Mouse (Mus musculus) embryonic facial prominence, embryonic 13.5 days (tissue): ENCODE results near the gene Patl1. TPM values are rescaled to one million over a fixed set of nuclear protein-coding genes. Genes with fewer than 3 reads are reported as not detected.
"Not testable (repeated sequence)": the region's sequence is repeated elsewhere in the genome, so short reads cannot be mapped to it uniquely, and the experiment has no call there.

ENCODE experiments used
- ATAC-seq: fragments of 200-750 bp; cut with Nextera tagmentation; 2 replicates; pipeline ENCODE4 v1.8.0; 2017; ENCODE audit warnings: low read depth; ENCODE audit not compliant: insufficient number of reproducible peaks, insufficient read depth, low FRiP score, low TSS enrichment
- H3K27ac ChIP-seq: fragments of 300-500 bp; sonication (generic); 2 replicates; pipeline ENCODE4 v1.5.1; 2015; ENCODE audit warnings: moderate library complexity, mild to moderate bottlenecking, inconsistent platforms
- H3K27me3 ChIP-seq: fragments of 300-500 bp; sonication (generic); 2 replicates; pipeline ENCODE4 v1.6.1; 2015; ENCODE audit warnings: mild to moderate bottlenecking, inconsistent platforms
- H3K36me3 ChIP-seq: fragments of 300-500 bp; sonication (generic); 2 replicates; pipeline ENCODE4 v1.6.1; 2015; ENCODE audit warnings: mild to moderate bottlenecking, inconsistent platforms
- H3K4me1 ChIP-seq: fragments of 300-500 bp; sonication (generic); 2 replicates; pipeline ENCODE4 v1.6.1; 2015; ENCODE audit warnings: inconsistent platforms
- H3K4me2 ChIP-seq: fragments of 300-500 bp; sonication (generic); 2 replicates; pipeline ENCODE4 v1.6.1; 2015; ENCODE audit warnings: moderate library complexity, mild to moderate bottlenecking, inconsistent platforms
- H3K4me3 ChIP-seq: fragments of 300-500 bp; sonication (generic); 2 replicates; pipeline ENCODE4 v1.5.1; 2015; ENCODE audit warnings: mild to moderate bottlenecking, inconsistent platforms
- H3K9ac ChIP-seq: fragments of 300-500 bp; sonication (generic); 2 replicates; pipeline ENCODE4 v1.6.1; 2015; ENCODE audit warnings: mild to moderate bottlenecking, inconsistent platforms
- H3K9me3 ChIP-seq: fragments of 300-500 bp; sonication (generic); 2 replicates; pipeline ENCODE4 v1.6.1; 2016; ENCODE audit warnings: inconsistent platforms
- WGBS: fragments of 180-500 bp; shearing (Covaris S2); methylation state at CpG from one replicate; pipeline ENCODE4 v1.1.7; 2015; ENCODE audit warnings: mixed read lengths; 5-methylcytosine and 5-hydroxymethylcytosine counted together
- polyA plus RNA-seq: library from polyadenylated mRNA; unstranded; fragments of >200 nt; fragmentation: Nextera tagmentation; extraction: Ambion mirVana; gene quantifications from 2 replicates; pipeline ENCODE4 v1.2.1, GENCODE M21; 2015

Patl1 gene
- polyA plus RNA-seq, 1 experiment from 2014 or later, result 18.9 TPM

GRCm38 (mm10) chr19:11969155-11970050, 57.2 kb downstream of the Patl1 start:
- no peak overlapping the region for H3K4me3 ChIP-seq
- H3K9ac ChIP-seq, result 0 out of 2 replicates have a peak overlapping the region, but pooled peaks have one; percentile 2
- H3K4me2 ChIP-seq, result no peak overlapping the region
- no peak for ATAC-seq
- peaks cover 45% of the 10 kb centered on the region for H3K36me3 ChIP-seq
- no peaks in the 10 kb centered on the region for H3K27me3 ChIP-seq
- WGBS, result 84% methylated on average over 9 of the region's 9 CpGs
- H3K9me3 ChIP-seq, result no peaks in the 10 kb centered on the region
- H3K27ac ChIP-seq, result no peak overlapping the region
- H3K4me1 ChIP-seq, result peaks cover 14% of the 10 kb centered on the region

DNA sequence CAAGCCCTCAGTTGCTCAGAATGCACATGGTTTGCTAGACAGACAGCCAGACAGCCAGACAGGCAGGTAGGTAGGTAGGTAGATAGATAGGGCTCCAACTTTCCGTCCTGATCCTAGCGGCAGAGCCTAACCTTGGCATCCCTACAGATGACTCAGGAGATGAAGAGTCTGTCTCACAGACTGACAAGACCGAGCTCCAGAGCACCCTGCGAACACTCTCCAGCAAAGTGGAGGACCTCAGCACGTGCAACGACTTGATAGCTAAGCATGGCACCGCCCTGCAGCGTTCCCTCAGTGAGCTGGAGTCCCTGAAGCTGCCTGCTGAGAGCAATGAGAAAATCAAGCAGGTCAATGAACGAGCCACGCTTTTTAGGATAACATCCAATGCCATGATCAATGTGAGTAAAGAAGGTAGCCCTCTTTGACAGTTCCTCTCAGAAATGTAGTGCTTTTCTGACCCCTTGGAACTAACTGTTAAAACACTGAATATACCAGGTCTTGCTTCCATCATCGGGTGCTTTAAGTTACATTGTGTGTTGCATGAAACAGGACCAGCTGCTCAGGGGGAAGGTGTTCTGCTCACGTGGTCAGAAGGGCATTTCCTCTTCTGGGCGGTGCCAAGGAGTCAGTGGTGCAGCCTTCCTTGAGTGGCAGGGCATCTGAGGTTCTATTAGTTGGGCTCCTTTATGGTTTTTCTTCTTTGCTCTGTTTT, 61.5 kb downstream of the Patl1 start:
- Histone ChIP-seq H3K27ac (peak overlapping the region; percentile 19; the same call in 1 of the 2 replicates), H3K9ac (no peak overlapping the region), H3K4me3 (no peak overlapping the region), H3K36me3 (peaks cover 81% of the 10 kb centered on the region), H3K4me1 (no peaks in the 10 kb centered on the region; the same call in 1 of the 2 replicates), H3K4me2 (no peak overlapping the region), H3K27me3 (no peaks in the 10 kb centered on the region), H3K9me3 (no peaks in the 10 kb centered on the region)
- ATAC-seq, result no peak
- 88% methylated on average over 13 of the region's 13 CpGs for WGBS

- Histone ChIP-seq H3K4me3 (no peak overlapping the region), H3K9ac (no peak overlapping the region), H3K4me1 (no peaks in the 10 kb centered on the region; the same call in 1 of the 2 replicates), H3K4me2 (no peak overlapping the region), H3K36me3 (peaks cover 86% of the 10 kb centered on the region), H3K27ac (no peak overlapping the region), H3K27me3 (no peaks in the 10 kb centered on the region), H3K9me3 (no peaks in the 10 kb centered on the region)
- peak; percentile 59; the same call in 1 of the 2 replicates for ATAC-seq
- 78% methylated on average over 2 of the region's 2 CpGs for WGBS
Measured at GRCm38 (mm10) chr19:11974223-11974540, 62.0 kb downstream of the Patl1 start.

DNA sequence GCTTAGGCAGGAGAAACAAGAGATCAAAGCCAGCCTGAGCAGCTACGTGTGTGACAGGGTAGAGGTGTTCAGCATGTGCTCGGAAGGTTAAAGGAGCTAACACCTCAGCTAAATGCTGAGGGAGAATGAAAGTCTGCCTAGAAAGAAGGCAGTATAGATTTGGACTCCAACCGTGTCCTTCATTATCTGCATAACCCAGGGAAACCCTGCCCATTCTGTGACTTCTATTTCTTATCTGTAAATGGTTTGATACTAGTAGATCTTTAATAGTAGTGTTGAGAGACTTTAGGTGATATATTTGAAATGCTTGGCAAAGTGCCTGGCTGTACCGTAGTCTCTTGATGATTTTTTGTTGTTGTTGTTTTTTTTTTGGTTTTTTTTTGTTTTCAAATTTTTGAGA, 63.5 kb downstream of the Patl1 start:
- H3K4me1 ChIP-seq, result no peaks in the 10 kb centered on the region
- 81% methylated on average over 4 of the region's 4 CpGs for WGBS
- ATAC-seq, result no peak
- no peaks in the 10 kb centered on the region for H3K27me3 ChIP-seq
- no peak overlapping the region for H3K27ac ChIP-seq
- H3K9me3 ChIP-seq, result no peaks in the 10 kb centered on the region
- peaks cover 94% of the 10 kb centered on the region for H3K36me3 ChIP-seq
- H3K4me2 ChIP-seq, result no peak overlapping the region
- H3K9ac ChIP-seq, result no peak overlapping the region
- no peak overlapping the region for H3K4me3 ChIP-seq

DNA sequence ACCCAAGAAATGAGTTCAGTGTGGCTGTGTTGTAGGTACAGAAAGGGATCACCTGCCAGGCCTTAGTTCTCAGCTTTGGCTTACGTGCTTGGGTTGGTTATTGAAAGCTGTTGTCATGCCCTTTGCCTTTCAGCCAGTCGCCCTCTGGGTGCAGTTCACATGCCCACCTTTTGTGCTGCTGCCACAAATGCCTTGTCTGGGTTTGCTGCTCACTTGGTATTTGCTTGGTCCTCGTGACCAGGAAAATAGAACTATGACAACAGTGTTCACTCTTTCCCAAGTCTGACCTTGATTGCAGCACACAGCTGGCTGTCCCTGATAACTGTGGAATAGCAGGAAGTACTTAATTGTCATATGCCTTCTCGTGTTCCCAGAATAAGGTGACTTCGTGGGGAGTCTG, 65.2 kb downstream of the Patl1 start:
- H3K27ac ChIP-seq, result no peak overlapping the region
- WGBS, result 85% methylated on average over 5 of the region's 5 CpGs
- H3K4me1 ChIP-seq, result no peaks in the 10 kb centered on the region
- no peak overlapping the region for H3K4me2 ChIP-seq
- ATAC-seq, result no peak
- peaks cover 94% of the 10 kb centered on the region for H3K36me3 ChIP-seq
- H3K9me3 ChIP-seq, result no peaks in the 10 kb centered on the region
- H3K4me3 ChIP-seq, result no peak overlapping the region
- H3K9ac ChIP-seq, result no peak overlapping the region
- H3K27me3 ChIP-seq, result no peaks in the 10 kb centered on the region

- 89% methylated on average over 4 of the region's 4 CpGs for WGBS
Measured at GRCm38 (mm10) chr19:11980471-11980870, 68.3 kb downstream of the Patl1 start.

GRCm38 (mm10) chr19:11984614-11985013, 72.4 kb downstream of the Patl1 start:
- not testable (repeated sequence) for H3K4me1 ChIP-seq, H3K27me3 ChIP-seq, H3K9ac ChIP-seq, H3K4me2 ChIP-seq, ATAC-seq, H3K27ac ChIP-seq, H3K9me3 ChIP-seq, H3K4me3 ChIP-seq
- 79% methylated on average over 5 of the region's 5 CpGs for WGBS
- peaks cover 84% of the 10 kb centered on the region for H3K36me3 ChIP-seq

More at GRCm38 (mm10) chr19:11980471-11980870, 68.3 kb downstream of the Patl1 start:
- no peak overlapping the region for H3K9ac ChIP-seq
- H3K4me1 ChIP-seq, result no peaks in the 10 kb centered on the region
- H3K4me3 ChIP-seq, result no peak overlapping the region
- no peak for ATAC-seq
- H3K27me3 ChIP-seq, result no peaks in the 10 kb centered on the region
- H3K9me3 ChIP-seq, result no peaks in the 10 kb centered on the region
- H3K4me2 ChIP-seq, result no peak overlapping the region
- H3K36me3 ChIP-seq, result peaks cover 90% of the 10 kb centered on the region
- H3K27ac ChIP-seq, result no peak overlapping the region

DNA sequence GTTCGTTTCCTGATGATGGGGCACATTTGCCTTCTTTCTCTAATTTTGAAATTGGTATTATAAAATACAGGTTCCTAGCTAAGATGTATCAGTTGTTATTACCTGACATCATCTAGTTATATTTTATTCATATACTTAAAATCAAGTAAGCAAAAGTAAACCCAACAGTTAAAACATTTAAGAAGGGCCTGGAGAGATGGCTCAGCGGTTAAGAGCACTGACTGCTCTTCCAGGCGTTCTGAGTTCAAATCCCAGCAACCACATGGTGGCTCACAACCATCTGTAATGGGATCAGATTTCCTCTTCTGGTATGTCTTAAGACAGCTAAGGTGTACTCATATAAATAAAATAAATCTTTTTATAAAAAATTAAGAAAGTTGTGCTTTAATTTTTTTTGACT, 75.6 kb downstream of the Patl1 start:
- Histone ChIP-seq H3K27ac (no peak overlapping the region), H3K4me3 (no peak overlapping the region), H3K4me2 (no peak overlapping the region), H3K36me3 (peaks cover 83% of the 10 kb centered on the region), H3K27me3 (no peaks in the 10 kb centered on the region), H3K4me1 (no peaks in the 10 kb centered on the region), H3K9ac (no peak overlapping the region), H3K9me3 (no peaks in the 10 kb centered on the region)
- ATAC-seq, result no peak
- WGBS, result 84% methylated on average over 3 of the region's 3 CpGs

DNA sequence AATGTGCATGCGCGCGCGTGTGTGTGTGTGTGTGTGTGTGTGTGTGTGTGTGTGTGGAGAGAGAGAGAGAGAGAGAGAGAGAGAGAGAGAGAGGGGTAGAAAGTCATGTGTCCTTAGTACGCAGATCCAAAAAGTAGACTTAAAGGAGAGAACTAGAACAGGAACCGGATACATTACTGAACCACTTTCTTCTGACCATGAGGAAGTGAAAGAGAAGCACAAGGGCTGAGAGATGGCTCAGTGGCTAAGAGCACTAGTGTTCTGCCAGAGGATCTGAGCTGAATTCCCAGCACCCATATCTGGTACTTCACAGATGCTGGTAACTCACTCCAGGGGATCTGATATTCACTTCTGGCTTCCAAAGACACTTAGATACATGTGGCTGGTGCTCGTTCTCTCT, 77.1 kb downstream of the Patl1 start:
- 93% methylated on average over 7 of the region's 7 CpGs for WGBS
- Histone ChIP-seq H3K9me3 (no peaks in the 10 kb centered on the region), H3K4me3 (no peak overlapping the region), H3K4me2 (no peak overlapping the region), H3K9ac (no peak overlapping the region), H3K27ac (no peak overlapping the region), H3K36me3 (peaks cover 80% of the 10 kb centered on the region), H3K4me1 (no peaks in the 10 kb centered on the region), H3K27me3 (no peaks in the 10 kb centered on the region)
- no peak for ATAC-seq

- H3K9me3 ChIP-seq, result no peaks in the 10 kb centered on the region
- no peak overlapping the region for H3K4me2 ChIP-seq
- no peaks in the 10 kb centered on the region for H3K27me3 ChIP-seq
- 92% methylated on average over 9 of the region's 9 CpGs for WGBS
- H3K4me1 ChIP-seq, result no peaks in the 10 kb centered on the region
- H3K27ac ChIP-seq, result no peak overlapping the region
- H3K9ac ChIP-seq, result no peak overlapping the region
- H3K4me3 ChIP-seq, result no peak overlapping the region
- ATAC-seq, result no peak
- H3K36me3 ChIP-seq, result peaks cover 77% of the 10 kb centered on the region
Measured at GRCm38 (mm10) chr19:11992034-11992433, 79.8 kb downstream of the Patl1 start.

DNA sequence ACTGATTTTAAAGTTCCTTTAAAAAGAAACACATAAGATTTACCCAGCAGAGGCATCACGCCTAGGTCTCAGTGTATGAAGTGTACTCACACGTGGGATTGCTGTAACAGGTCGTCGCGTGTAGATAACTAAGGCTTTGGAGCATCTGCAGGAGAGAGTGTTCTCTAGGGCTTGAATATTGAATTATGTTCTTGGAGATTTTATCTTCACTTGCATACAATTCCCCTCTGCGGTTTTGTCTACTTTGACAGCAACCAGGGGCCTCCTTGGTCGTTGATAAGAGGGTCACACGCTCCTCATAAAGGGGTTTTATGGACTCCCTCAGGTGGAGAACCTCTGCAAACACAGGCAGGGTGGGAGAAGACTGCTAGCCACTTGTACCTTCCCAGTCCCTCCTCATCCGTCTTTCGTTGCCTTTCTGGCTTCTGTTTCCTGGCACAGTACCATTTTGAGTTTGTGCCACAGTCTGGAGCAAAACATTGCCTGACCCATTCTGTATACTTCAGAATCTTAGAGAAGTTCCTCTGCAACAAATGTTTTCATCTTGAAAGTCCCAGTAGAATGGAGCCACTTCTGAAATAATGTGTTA, 80.3 kb downstream of the Patl1 start:
- Histone ChIP-seq H3K36me3 (peaks cover 73% of the 10 kb centered on the region), H3K4me2 (no peak overlapping the region), H3K4me1 (no peaks in the 10 kb centered on the region), H3K27me3 (no peaks in the 10 kb centered on the region), H3K9ac (no peak overlapping the region), H3K27ac (no peak overlapping the region), H3K9me3 (no peaks in the 10 kb centered on the region), H3K4me3 (no peak overlapping the region)
- 92% methylated on average over 10 of the region's 10 CpGs for WGBS
- ATAC-seq, result no peak
